In genomic region chr3:130607924-130608323, GRCm38 (mm10) we compare ENCODE assay signal across 10 mouse cellular contexts. TPM values are rescaled to one million over a fixed set of nuclear protein-coding genes. Genes with fewer than 3 reads are reported as not detected.
DNase-seq lines count a peak whose midpoint lies in the region; ATAC-seq and TF ChIP-seq lines count a peak whose summit lies in the region.
"Had no signal": no experiment of that assay in that cellular context is flagged by ENCODE, and none has a peak within 500 bp of the region (broad histone marks: within the 10 kb centered on the region; RNA-seq: fewer than 3 reads in every experiment).

No protein-coding gene starts in this region.

- H3K27ac ChIP-seq in heart, postnatal 0 days (ENCODE audit: low read depth), result no peak overlapping the region
- H3K27ac ChIP-seq: embryonic facial prominence, embryonic 15.5 days had no signal

- H3K4me3 ChIP-seq in heart, postnatal 0 days (ENCODE audit: low read depth, low read length), result no peak overlapping the region
- H3K4me3 ChIP-seq: embryonic facial prominence, embryonic 15.5 days had no signal

- H3K9ac ChIP-seq in heart, postnatal 0 days (replicated peaks; ENCODE audit: low read depth, low read length), result no peak overlapping the region
- H3K9ac ChIP-seq: embryonic facial prominence, embryonic 15.5 days had no signal

- no peaks in the 10 kb centered on the region for H3K27me3 ChIP-seq in heart, postnatal 0 days (ENCODE audit: control insufficient read depth, insufficient read depth, low read length)
- H3K27me3 ChIP-seq: embryonic facial prominence, embryonic 15.5 days had no signal

- no peaks in the 10 kb centered on the region for H3K4me1 ChIP-seq in heart, postnatal 0 days (ENCODE audit: control insufficient read depth, insufficient read depth)
- H3K4me1 ChIP-seq: embryonic facial prominence, embryonic 15.5 days had no signal

- ATAC-seq in heart, postnatal 0 days (ENCODE audit: insufficient read depth, low read depth), result no peak

- WGBS in heart, postnatal 0 days, result 68% methylated on average over 2 of the region's 2 CpGs

- no peak for DNase-seq in heart, postnatal 0 days (ENCODE audit: low spot score)
- no peak for DNase-seq in heart, adult 9 months (ENCODE audit: low spot score in 2 of 2)
- DNase-seq in right cerebral cortex, adult 2 months (ENCODE audit: low spot score in 2 of 2), result peak; percentile 19 to 24
- no peak for DNase-seq in right cerebral cortex, postnatal 25 days
- DNase-seq in induced T-regulatory cell, adult 2 months (ENCODE audit: low read depth), result peak; percentile 5
- no peak for DNase-seq in spleen, postnatal 14 days (ENCODE audit: low spot score in 2 of 2)
- DNase-seq in retina, embryonic 14.5 days (ENCODE audit: low spot score), result no peak
- DNase-seq in heart, postnatal 25 days (ENCODE audit: low spot score), result no peak

- no peaks in the 10 kb centered on the region for H3K9me3 ChIP-seq in heart, postnatal 0 days (replicated peaks; ENCODE audit: control insufficient read depth, low read length)
- H3K9me3 ChIP-seq: embryonic facial prominence, embryonic 15.5 days had no signal

- intact Hi-C loops in heart, postnatal 25 days (cut with DNase I), result no loop called here

- no peak for TF ChIP-seq EP300 in heart, postnatal 0 days (IDR thresholded peaks at IDR 0.05; ENCODE audit: low read depth)

- no peaks in the 10 kb centered on the region for H3K36me3 ChIP-seq in heart, postnatal 0 days (replicated peaks; ENCODE audit: control insufficient read depth, insufficient read depth, low read length)
- H3K36me3 ChIP-seq: embryonic facial prominence, embryonic 15.5 days had no signal

- peak; percentile 53 for TF ChIP-seq CTCF in heart, postnatal 0 days (IDR thresholded peaks at IDR 0.05; ENCODE audit: low read depth)

- H3K4me2 ChIP-seq in heart, postnatal 0 days (ENCODE audit: low read depth, low read length), result no peak overlapping the region
- H3K4me2 ChIP-seq: embryonic facial prominence, embryonic 15.5 days had no signal

RNA-seq across cellular contexts. Expression of gene Etnppl, which starts 9.3 kb away (rescaled TPM):
- total RNA-seq in heart, postnatal 0 days (2014; rRNA removed; ENCODE audit: low replicate concordance), result 0.31 TPM in 1 of 2 replicates, not detected in the other
- not detected in 2 replicates for polyA plus RNA-seq in heart, postnatal 0 days (2015; fragmentation: Nextera tagmentation; extraction: Ambion mirVana)
- total RNA-seq in heart, postnatal 25 days (2021), result not detected
- polyA plus RNA-seq: intestine, embryonic 14.5 days had no signal

Comparison
In these comparisons a context has a peak if more than half of its experiments do, and no peak if none do; other contexts are left out.
1. DNase-seq: peak in right cerebral cortex, adult 2 months (2 of 2) and induced T-regulatory cell, adult 2 months (single experiment); none in heart, postnatal 0 days (single experiment), heart, adult 9 months (0 of 2), right cerebral cortex, postnatal 25 days (single experiment), spleen, postnatal 14 days (0 of 2), retina, embryonic 14.5 days (single experiment) and heart, postnatal 25 days (single experiment).